Mouse (Mus musculus): Measurements from ENCODE around the gene Cpne5. TPM values are rescaled to one million over a fixed set of nuclear protein-coding genes. Genes with fewer than 3 reads are reported as not detected.

Gene Cpne5
- polyA plus RNA-seq, 1 experiment from 2014 or later: 12.9 TPM

- Histone ChIP-seq H3K4me1 (replicated peaks; ENCODE audit: control insufficient read depth, insufficient read depth, low read length) (peaks cover 8% of the 10 kb centered on the region; the same call in 1 of the 2 replicates), H3K4me3 (ENCODE audit: low read depth, low read length) (no peak overlapping the region), H3K4me2 (ENCODE audit: low read length) (no peak overlapping the region), H3K36me3 (ENCODE audit: control insufficient read depth, insufficient read depth, low read length) (no peaks in the 10 kb centered on the region), H3K9ac (ENCODE audit: low read length) (no peak overlapping the region), H3K27ac (ENCODE audit: low read depth) (no peak overlapping the region), H3K9me3 (ENCODE audit: control insufficient read depth, low read length) (no peaks in the 10 kb centered on the region), H3K27me3 (replicated peaks; ENCODE audit: control insufficient read depth, insufficient read depth, low read length) (no peaks in the 10 kb centered on the region)
- DNase-seq (ENCODE audit: low spot score) (peak; percentile 84), ATAC-seq (replicated peaks; ENCODE audit: low FRiP score, low TSS enrichment, low read depth) (0 out of 2 replicates have a peak, but pooled peaks have one; percentile 42)
- 25% methylated on average over 9 of the region's 9 CpGs for WGBS
Observed at GRCm38 (mm10) chr17:29176391-29177267, 61.3 kb downstream of the Cpne5 start.

DNA sequence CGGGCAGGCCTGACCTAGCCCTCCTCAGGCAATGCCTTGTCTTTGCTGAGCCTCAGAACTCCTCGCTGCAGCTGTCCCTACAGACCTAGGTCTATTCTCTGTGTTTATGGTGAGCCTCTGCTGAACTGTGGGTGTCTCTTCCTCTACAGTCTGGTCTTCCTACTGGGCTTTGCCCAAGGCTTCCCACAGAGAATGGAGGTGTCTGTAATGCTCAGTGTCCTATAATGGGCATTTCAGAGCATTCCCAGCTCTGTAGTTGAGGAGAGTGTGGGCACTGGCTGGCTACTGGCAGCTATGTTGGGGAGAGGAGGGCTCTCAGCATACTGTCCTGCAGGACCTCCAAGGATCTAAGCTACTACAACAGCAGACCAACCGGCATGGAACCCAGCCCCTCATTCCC lies 62.3 kb downstream of the Cpne5 start:
- H3K36me3 ChIP-seq (ENCODE audit: control insufficient read depth, insufficient read depth, low read length): no peaks in the 10 kb centered on the region
- H3K9me3 ChIP-seq (ENCODE audit: control insufficient read depth, low read length): no peaks in the 10 kb centered on the region
- no peak overlapping the region for H3K4me2 ChIP-seq (ENCODE audit: low read length)
- no peaks in the 10 kb centered on the region for H3K27me3 ChIP-seq (replicated peaks; ENCODE audit: control insufficient read depth, insufficient read depth, low read length)
- DNase-seq (ENCODE audit: low spot score) (no peak), ATAC-seq (replicated peaks; ENCODE audit: low FRiP score, low TSS enrichment, low read depth) (no peak)
- no peak overlapping the region for H3K9ac ChIP-seq (ENCODE audit: low read length)
- no peak overlapping the region for H3K27ac ChIP-seq (ENCODE audit: low read depth)
- WGBS: 58% methylated on average over 3 of the region's 3 CpGs
- H3K4me3 ChIP-seq (ENCODE audit: low read depth, low read length): no peak overlapping the region
- H3K4me1 ChIP-seq (replicated peaks; ENCODE audit: control insufficient read depth, insufficient read depth, low read length): peaks cover 12% of the 10 kb centered on the region; the same call in 1 of the 2 replicates

- Histone ChIP-seq H3K27ac (ENCODE audit: low read depth) (no peak overlapping the region), H3K9me3 (ENCODE audit: control insufficient read depth, low read length) (no peaks in the 10 kb centered on the region), H3K36me3 (ENCODE audit: control insufficient read depth, insufficient read depth, low read length) (no peaks in the 10 kb centered on the region), H3K4me3 (ENCODE audit: low read depth, low read length) (no peak overlapping the region), H3K9ac (ENCODE audit: low read length) (no peak overlapping the region), H3K27me3 (replicated peaks; ENCODE audit: control insufficient read depth, insufficient read depth, low read length) (no peaks in the 10 kb centered on the region), H3K4me1 (replicated peaks; ENCODE audit: control insufficient read depth, insufficient read depth, low read length) (peaks cover 12% of the 10 kb centered on the region; the same call in 1 of the 2 replicates), H3K4me2 (ENCODE audit: low read length) (no peak overlapping the region)
- DNase-seq (ENCODE audit: low spot score) (no peak), ATAC-seq (replicated peaks; ENCODE audit: low FRiP score, low TSS enrichment, low read depth) (no peak)
- 73% methylated on average over 8 of the region's 8 CpGs for WGBS
Observed at GRCm38 (mm10) chr17:29173165-29173564, 64.8 kb downstream of the Cpne5 start.

- H3K36me3 ChIP-seq (ENCODE audit: control insufficient read depth, insufficient read depth, low read length): no peaks in the 10 kb centered on the region
- no peaks in the 10 kb centered on the region for H3K27me3 ChIP-seq (replicated peaks; ENCODE audit: control insufficient read depth, insufficient read depth, low read length)
- 45% methylated on average over 10 of the region's 10 CpGs for WGBS
- H3K9ac ChIP-seq (ENCODE audit: low read length): no peak overlapping the region
- H3K9me3 ChIP-seq (ENCODE audit: control insufficient read depth, low read length): no peaks in the 10 kb centered on the region
- H3K4me1 ChIP-seq (replicated peaks; ENCODE audit: control insufficient read depth, insufficient read depth, low read length): peaks cover 12% of the 10 kb centered on the region; the same call in 1 of the 2 replicates
- DNase-seq (ENCODE audit: low spot score) (no peak), ATAC-seq (replicated peaks; ENCODE audit: low FRiP score, low TSS enrichment, low read depth) (no peak)
- no peak overlapping the region for H3K4me3 ChIP-seq (ENCODE audit: low read depth, low read length)
- H3K4me2 ChIP-seq (ENCODE audit: low read length): no peak overlapping the region
- H3K27ac ChIP-seq (ENCODE audit: low read depth): no peak overlapping the region
Observed at GRCm38 (mm10) chr17:29172062-29172461, 65.9 kb downstream of the Cpne5 start.

GRCm38 (mm10) chr17:29171001-29171772 lies 66.8 kb downstream of the Cpne5 start:
- Histone ChIP-seq H3K27ac (ENCODE audit: low read depth) (no peak overlapping the region), H3K9me3 (ENCODE audit: control insufficient read depth, low read length) (no peaks in the 10 kb centered on the region), H3K9ac (ENCODE audit: low read length) (no peak overlapping the region), H3K36me3 (ENCODE audit: control insufficient read depth, insufficient read depth, low read length) (no peaks in the 10 kb centered on the region), H3K4me2 (ENCODE audit: low read length) (no peak overlapping the region), H3K4me1 (replicated peaks; ENCODE audit: control insufficient read depth, insufficient read depth, low read length) (0 out of 2 replicates have a peak, but pooled peaks cover 4% of the 10 kb centered on the region), H3K27me3 (replicated peaks; ENCODE audit: control insufficient read depth, insufficient read depth, low read length) (no peaks in the 10 kb centered on the region), H3K4me3 (ENCODE audit: low read depth, low read length) (no peak overlapping the region)
- DNase-seq (ENCODE audit: low spot score) (peak; percentile 89), ATAC-seq (replicated peaks; ENCODE audit: low FRiP score, low TSS enrichment, low read depth) (peak; percentile 36; the same call in 1 of the 2 replicates)
- 19% methylated on average over 14 of the region's 14 CpGs for WGBS

DNA sequence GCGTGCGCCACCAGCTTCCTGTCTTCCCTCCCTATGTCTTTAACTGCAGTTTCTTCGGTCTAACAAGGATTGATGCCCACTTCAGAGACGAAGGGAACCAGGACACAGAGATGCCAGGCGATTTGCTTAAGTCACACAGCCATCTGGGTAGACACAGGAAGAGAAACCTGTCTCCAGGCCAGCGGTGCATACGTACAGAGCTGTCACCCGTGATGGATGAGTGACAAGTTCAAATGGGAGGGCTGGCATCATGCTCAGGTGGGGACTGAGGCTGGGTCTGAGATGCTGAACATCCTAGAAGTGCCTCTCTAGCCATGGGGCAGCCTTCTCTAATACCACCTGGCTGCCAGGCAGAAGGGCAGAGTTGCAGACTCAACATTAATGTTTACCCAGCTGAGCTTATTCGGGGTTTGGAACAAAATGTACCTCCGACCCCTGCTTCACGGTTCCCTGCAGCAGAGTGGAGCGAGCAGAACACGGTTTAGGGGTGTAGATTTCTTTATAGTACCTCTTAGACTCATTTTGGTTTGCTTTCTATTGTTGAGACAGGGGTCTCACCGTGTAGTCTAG lies 67.5 kb downstream of the Cpne5 start:
- no peaks in the 10 kb centered on the region for H3K36me3 ChIP-seq (ENCODE audit: control insufficient read depth, insufficient read depth, low read length)
- H3K9ac ChIP-seq (ENCODE audit: low read length): no peak overlapping the region
- no peak overlapping the region for H3K27ac ChIP-seq (ENCODE audit: low read depth)
- 0 out of 2 replicates have a peak, but pooled peaks cover 4% of the 10 kb centered on the region for H3K4me1 ChIP-seq (replicated peaks; ENCODE audit: control insufficient read depth, insufficient read depth, low read length)
- H3K27me3 ChIP-seq (replicated peaks; ENCODE audit: control insufficient read depth, insufficient read depth, low read length): no peaks in the 10 kb centered on the region
- H3K9me3 ChIP-seq (ENCODE audit: control insufficient read depth, low read length): no peaks in the 10 kb centered on the region
- no peak overlapping the region for H3K4me2 ChIP-seq (ENCODE audit: low read length)
- 73% methylated on average over 14 of the region's 14 CpGs for WGBS
- no peak for DNase-seq (ENCODE audit: low spot score)
- no peak overlapping the region for H3K4me3 ChIP-seq (ENCODE audit: low read depth, low read length)
- ATAC-seq (replicated peaks; ENCODE audit: low FRiP score, low TSS enrichment, low read depth): no peak

DNA sequence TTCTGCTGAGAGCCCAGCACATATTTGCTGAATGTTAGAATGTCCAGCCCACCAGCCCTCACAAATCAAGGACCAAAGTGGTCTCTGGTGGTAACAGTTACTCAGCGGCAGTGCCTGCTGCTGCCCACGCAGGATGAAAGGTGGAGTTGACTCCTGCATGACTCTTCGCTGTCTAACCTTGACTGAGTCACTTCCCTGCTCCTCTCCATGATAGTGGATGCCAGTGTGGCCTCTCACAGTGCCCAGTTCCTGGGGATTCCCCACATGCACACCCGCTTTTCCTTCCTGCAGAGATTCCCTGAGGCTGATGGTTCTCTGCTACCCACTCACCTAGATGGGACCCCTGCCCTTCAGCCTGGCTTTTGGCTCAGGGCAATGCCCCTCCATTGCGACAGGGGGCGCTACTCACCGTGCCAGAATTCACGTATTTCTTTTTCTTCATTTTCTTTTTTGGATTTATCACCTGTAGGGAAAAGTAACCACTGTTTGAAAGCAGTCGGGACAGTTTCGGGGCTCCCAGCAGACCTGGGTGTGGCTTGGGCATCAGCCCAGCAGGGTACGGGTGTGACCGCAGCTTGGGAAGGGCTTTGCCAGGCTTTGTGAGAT lies 68.9 kb downstream of the Cpne5 start:
- ATAC-seq (replicated peaks; ENCODE audit: low FRiP score, low TSS enrichment, low read depth): no peak
- H3K27me3 ChIP-seq (replicated peaks; ENCODE audit: control insufficient read depth, insufficient read depth, low read length): no peaks in the 10 kb centered on the region
- H3K9ac ChIP-seq (ENCODE audit: low read length): no peak overlapping the region
- no peak for DNase-seq (ENCODE audit: low spot score)
- H3K4me2 ChIP-seq (ENCODE audit: low read length): no peak overlapping the region
- H3K4me1 ChIP-seq (replicated peaks; ENCODE audit: control insufficient read depth, insufficient read depth, low read length): peaks cover 15% of the 10 kb centered on the region
- no peak overlapping the region for H3K4me3 ChIP-seq (ENCODE audit: low read depth, low read length)
- no peaks in the 10 kb centered on the region for H3K36me3 ChIP-seq (ENCODE audit: control insufficient read depth, insufficient read depth, low read length)
- WGBS: 76% methylated on average over 12 of the region's 12 CpGs
- H3K27ac ChIP-seq (ENCODE audit: low read depth): no peak overlapping the region
- H3K9me3 ChIP-seq (ENCODE audit: control insufficient read depth, low read length): no peaks in the 10 kb centered on the region

- ATAC-seq (replicated peaks; ENCODE audit: low FRiP score, low TSS enrichment, low read depth) (no peak), DNase-seq (ENCODE audit: low spot score) (no peak)
- no peak overlapping the region for H3K9ac ChIP-seq (ENCODE audit: low read length)
- no peak overlapping the region for H3K4me3 ChIP-seq (ENCODE audit: low read depth, low read length)
- 87% methylated on average over 4 of the region's 4 CpGs for WGBS
- no peaks in the 10 kb centered on the region for H3K36me3 ChIP-seq (ENCODE audit: control insufficient read depth, insufficient read depth, low read length)
- no peak overlapping the region for H3K4me2 ChIP-seq (ENCODE audit: low read length)
- no peak overlapping the region for H3K27ac ChIP-seq (ENCODE audit: low read depth)
- no peaks in the 10 kb centered on the region for H3K27me3 ChIP-seq (replicated peaks; ENCODE audit: control insufficient read depth, insufficient read depth, low read length)
- no peaks in the 10 kb centered on the region for H3K9me3 ChIP-seq (ENCODE audit: control insufficient read depth, low read length)
- H3K4me1 ChIP-seq (replicated peaks; ENCODE audit: control insufficient read depth, insufficient read depth, low read length): peaks cover 15% of the 10 kb centered on the region
Observed at GRCm38 (mm10) chr17:29168438-29168837, 69.5 kb downstream of the Cpne5 start.
